Mouse (Mus musculus) liver, postnatal 0 days (tissue): Measurements from ENCODE around the gene Rln3. TPM values are rescaled to one million over a fixed set of nuclear protein-coding genes. Genes with fewer than 3 reads are reported as not detected.

ENCODE experiments used
- ATAC-seq: fragments of 200-750 bp; cut with Nextera tagmentation; 2 replicates; pipeline ENCODE4 v1.8.0; 2017; ENCODE audit warnings: mild to moderate bottlenecking, moderate library complexity
- DNase-seq: peaks from one replicate; pipeline ENCODE4 v3.0.0-alpha.2; 2016
- H3K27ac ChIP-seq: fragments of 300-500 bp; sonication (generic); 2 replicates; pipeline ENCODE4 v1.5.1; 2014; ENCODE audit warnings: antibody characterized with exemption, moderate library complexity, mild to moderate bottlenecking, low read depth
- H3K27me3 ChIP-seq: fragments of 300-500 bp; sonication (generic); 2 replicates; pipeline ENCODE4 v1.6.1; 2014; ENCODE audit warnings: low read length, control low read depth, mixed read lengths; ENCODE audit not compliant: insufficient read depth
- H3K36me3 ChIP-seq: fragments of 300-500 bp; sonication (generic); replicated peaks from 2 replicates; pipeline ENCODE4 v1.6.1; 2014; ENCODE audit warnings: mild to moderate bottlenecking, control low read depth, low read length, moderate library complexity, mixed read lengths; ENCODE audit not compliant: insufficient read depth
- H3K4me1 ChIP-seq: fragments of 300-500 bp; sonication (generic); 2 replicates; pipeline ENCODE4 v1.6.1; 2014; ENCODE audit warnings: antibody characterized with exemption, mild to moderate bottlenecking, control low read depth; ENCODE audit not compliant: insufficient read depth
- H3K4me2 ChIP-seq: fragments of 300-500 bp; sonication (generic); 2 replicates; pipeline ENCODE4 v1.6.1; 2014; ENCODE audit warnings: low read depth, mild to moderate bottlenecking, low read length, moderate library complexity, mixed read lengths
- H3K4me3 ChIP-seq: fragments of 300-500 bp; sonication (generic); 2 replicates; pipeline ENCODE4 v1.5.1; 2014; ENCODE audit warnings: low read depth, low read length
- H3K9ac ChIP-seq: fragments of 300-500 bp; sonication (generic); replicated peaks from 2 replicates; pipeline ENCODE4 v1.6.1; 2014; ENCODE audit warnings: mild to moderate bottlenecking, moderate library complexity
- H3K9me3 ChIP-seq: fragments of 300-500 bp; sonication (generic); 2 replicates; pipeline ENCODE4 v1.6.1; 2016; ENCODE audit warnings: mild to moderate bottlenecking, control low read depth, low read length, mixed read lengths
- CTCF ChIP-seq: sonication (generic); IDR thresholded peaks from 2 replicates; pipeline ENCODE4 v1.5.1; 2016; ENCODE audit warnings: antibody characterized with exemption, low read depth
- EP300 ChIP-seq: IDR thresholded peaks from 2 replicates; pipeline ENCODE4 v1.6.1; 2016; ENCODE audit warnings: antibody characterized with exemption, low read depth, mild to moderate bottlenecking
- WGBS: fragments of 180-500 bp; shearing (Covaris S2); extraction: QIAGEN DNeasy Blood & Tissue Kit; methylation state at CpG from one replicate; pipeline ENCODE4 v1.1.7; 2014; ENCODE audit not compliant: insufficient replicate concordance; 5-methylcytosine and 5-hydroxymethylcytosine counted together
- polyA plus RNA-seq: library from polyadenylated mRNA; unstranded; fragments of >200 nt; fragmentation: Nextera tagmentation; extraction: Ambion mirVana; gene quantifications from 2 replicates; pipeline ENCODE4 v1.2.1, GENCODE M21; 2015

Gene Rln3
- polyA plus RNA-seq, 1 experiment from 2014 or later = not detected

GRCm38 (mm10) chr8:84083829-84084241 lies 39.0 kb upstream of the Rln3 start:
- Histone ChIP-seq H3K4me3 (no peak overlapping the region), H3K4me1 (peaks cover 3% of the 10 kb centered on the region), H3K27ac (no peak overlapping the region), H3K9me3 (no peaks in the 10 kb centered on the region), H3K4me2 (no peak overlapping the region), H3K36me3 (peaks cover 47% of the 10 kb centered on the region), H3K27me3 (no peaks in the 10 kb centered on the region), H3K9ac (no peak overlapping the region)
- WGBS = 66% methylated on average over 8 of the region's 8 CpGs
- peak; percentile 94 for ATAC-seq
- TF ChIP-seq EP300 = no peak
- TF ChIP-seq CTCF = peak; percentile 11; the same call in 1 of the 2 replicates
- DNase-seq = peak; percentile 70

GRCm38 (mm10) chr8:84079206-84079605 lies 34.4 kb upstream of the Rln3 start:
- WGBS = 80% methylated on average over 5 of the region's 5 CpGs
- Histone ChIP-seq H3K27ac (no peak overlapping the region), H3K9ac (no peak overlapping the region), H3K4me3 (no peak overlapping the region), H3K9me3 (no peaks in the 10 kb centered on the region), H3K4me1 (no peaks in the 10 kb centered on the region; the same call in 1 of the 2 replicates), H3K27me3 (no peaks in the 10 kb centered on the region), H3K36me3 (peaks cover 30% of the 10 kb centered on the region), H3K4me2 (no peak overlapping the region)
- no peak for TF ChIP-seq CTCF
- no peak for TF ChIP-seq EP300
- ATAC-seq (no peak), DNase-seq (no peak)

GRCm38 (mm10) chr8:84076849-84077248 lies 32.0 kb upstream of the Rln3 start:
- no peak overlapping the region for H3K9ac ChIP-seq
- H3K4me1 ChIP-seq = peaks cover 1% of the 10 kb centered on the region; the same call in 1 of the 2 replicates
- DNase-seq (no peak), ATAC-seq (no peak)
- H3K27ac ChIP-seq = no peak overlapping the region
- no peaks in the 10 kb centered on the region for H3K9me3 ChIP-seq
- no peak for TF ChIP-seq EP300
- TF ChIP-seq CTCF = no peak
- peaks cover 14% of the 10 kb centered on the region for H3K36me3 ChIP-seq
- no peaks in the 10 kb centered on the region for H3K27me3 ChIP-seq
- no peak overlapping the region for H3K4me2 ChIP-seq
- 70% methylated on average over 3 of the region's 3 CpGs for WGBS
- no peak overlapping the region for H3K4me3 ChIP-seq

DNA sequence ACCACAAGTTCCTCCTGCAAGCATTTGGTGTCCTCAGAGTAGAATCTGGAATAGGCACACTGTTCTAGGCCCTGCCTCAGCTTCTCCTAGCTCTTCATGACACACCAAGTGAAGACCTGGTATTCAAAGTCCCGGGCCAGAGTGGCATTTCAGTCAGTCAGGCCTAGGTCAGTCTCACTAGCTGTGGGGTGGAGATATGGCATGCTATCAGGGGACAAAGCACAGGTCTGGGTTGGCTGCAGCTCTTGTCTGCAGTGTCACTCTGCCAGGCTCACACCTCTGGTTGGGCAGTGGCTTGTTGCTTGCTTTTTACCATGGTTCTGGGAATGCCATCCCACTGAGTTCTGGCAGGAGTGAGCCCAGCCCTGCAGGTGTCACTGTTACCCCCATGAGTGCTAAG lies 31.6 kb upstream of the Rln3 start:
- Histone ChIP-seq H3K27ac (no peak overlapping the region), H3K9me3 (no peaks in the 10 kb centered on the region), H3K27me3 (no peaks in the 10 kb centered on the region), H3K4me1 (peaks cover 3% of the 10 kb centered on the region; the same call in 1 of the 2 replicates), H3K4me3 (no peak overlapping the region), H3K36me3 (peaks cover 14% of the 10 kb centered on the region), H3K4me2 (no peak overlapping the region), H3K9ac (no peak overlapping the region)
- TF ChIP-seq EP300 (no peak), CTCF (no peak)
- DNase-seq (no peak), ATAC-seq (no peak)
- WGBS = 72% methylated on average over 1 of the region's 1 CpGs

GRCm38 (mm10) chr8:84073230-84073976 lies 28.6 kb upstream of the Rln3 start:
- H3K27me3 ChIP-seq = no peaks in the 10 kb centered on the region
- DNase-seq (no peak), ATAC-seq (no peak)
- no peak overlapping the region for H3K4me2 ChIP-seq
- H3K4me3 ChIP-seq = no peak overlapping the region
- no peak overlapping the region for H3K9ac ChIP-seq
- H3K36me3 ChIP-seq = peaks cover 3% of the 10 kb centered on the region; the same call in 1 of the 2 replicates
- no peaks in the 10 kb centered on the region for H3K9me3 ChIP-seq
- TF ChIP-seq CTCF (no peak), EP300 (no peak)
- no peak overlapping the region for H3K27ac ChIP-seq
- 62% methylated on average over 10 of the region's 10 CpGs for WGBS
- H3K4me1 ChIP-seq = peaks cover 25% of the 10 kb centered on the region

DNA sequence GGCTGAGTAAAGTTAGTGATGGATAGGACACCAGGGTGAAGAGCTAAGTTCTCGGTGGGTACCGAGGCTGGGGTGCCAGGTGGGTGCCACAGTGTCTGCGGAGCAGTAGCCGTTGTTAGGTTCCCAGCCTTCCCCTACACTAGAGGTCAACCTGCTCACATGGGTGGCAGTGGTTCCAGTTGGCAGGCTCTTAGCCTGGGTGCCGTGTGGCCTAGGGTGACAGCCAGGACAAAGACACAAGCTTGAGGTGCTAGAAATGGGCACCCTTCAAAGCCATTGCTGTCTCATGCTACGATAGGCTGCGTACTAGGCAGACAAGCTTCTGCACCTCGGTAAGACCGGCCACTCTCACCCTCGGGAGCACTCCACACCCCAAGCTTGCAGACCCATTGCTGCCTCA lies 27.5 kb upstream of the Rln3 start:
- TF ChIP-seq CTCF = no peak
- TF ChIP-seq EP300 = no peak
- H3K36me3 ChIP-seq = peaks cover 3% of the 10 kb centered on the region; the same call in 1 of the 2 replicates
- no peak overlapping the region for H3K27ac ChIP-seq
- no peak overlapping the region for H3K9ac ChIP-seq
- H3K4me3 ChIP-seq = no peak overlapping the region
- no peak for ATAC-seq
- H3K9me3 ChIP-seq = no peaks in the 10 kb centered on the region
- H3K27me3 ChIP-seq = no peaks in the 10 kb centered on the region
- WGBS = 88% methylated on average over 10 of the region's 10 CpGs
- H3K4me2 ChIP-seq = no peak overlapping the region
- peaks cover 35% of the 10 kb centered on the region for H3K4me1 ChIP-seq
- no peak for DNase-seq
